Mouse (Mus musculus) A20 (cell line): ENCODE measurements around the gene Cic.
"Not testable (repeated sequence)": the region's sequence is repeated elsewhere in the genome, so short reads cannot be mapped to it uniquely, and the experiment has no call there.

Experiments
- DNase-seq: peaks from one replicate; pipeline ENCODE4 v3.0.0-alpha.2; 2011; ENCODE audit warnings: low read depth, low spot score

Gene Cic

DNA sequence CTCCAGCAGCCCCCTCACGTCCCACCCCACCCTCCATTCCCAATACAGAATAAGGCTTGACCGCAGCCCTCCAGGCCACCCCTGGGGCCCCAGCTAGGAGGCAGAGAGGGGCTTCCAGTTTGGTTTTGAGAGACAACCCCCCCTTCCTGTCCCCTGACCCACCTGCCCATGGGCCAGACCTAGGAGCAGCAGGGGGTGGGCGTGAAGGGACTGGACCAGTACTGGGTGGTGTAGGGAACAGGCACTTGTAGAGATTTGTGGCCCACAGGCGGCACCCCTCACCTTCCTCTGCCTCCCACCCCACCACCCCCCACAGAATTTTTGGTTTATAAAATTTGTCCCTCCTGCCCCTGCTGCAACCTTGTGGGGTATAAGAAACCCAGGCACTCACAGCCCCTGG lies 24.1 kb upstream of the Cic start:
- no peak for DNase-seq

DNA sequence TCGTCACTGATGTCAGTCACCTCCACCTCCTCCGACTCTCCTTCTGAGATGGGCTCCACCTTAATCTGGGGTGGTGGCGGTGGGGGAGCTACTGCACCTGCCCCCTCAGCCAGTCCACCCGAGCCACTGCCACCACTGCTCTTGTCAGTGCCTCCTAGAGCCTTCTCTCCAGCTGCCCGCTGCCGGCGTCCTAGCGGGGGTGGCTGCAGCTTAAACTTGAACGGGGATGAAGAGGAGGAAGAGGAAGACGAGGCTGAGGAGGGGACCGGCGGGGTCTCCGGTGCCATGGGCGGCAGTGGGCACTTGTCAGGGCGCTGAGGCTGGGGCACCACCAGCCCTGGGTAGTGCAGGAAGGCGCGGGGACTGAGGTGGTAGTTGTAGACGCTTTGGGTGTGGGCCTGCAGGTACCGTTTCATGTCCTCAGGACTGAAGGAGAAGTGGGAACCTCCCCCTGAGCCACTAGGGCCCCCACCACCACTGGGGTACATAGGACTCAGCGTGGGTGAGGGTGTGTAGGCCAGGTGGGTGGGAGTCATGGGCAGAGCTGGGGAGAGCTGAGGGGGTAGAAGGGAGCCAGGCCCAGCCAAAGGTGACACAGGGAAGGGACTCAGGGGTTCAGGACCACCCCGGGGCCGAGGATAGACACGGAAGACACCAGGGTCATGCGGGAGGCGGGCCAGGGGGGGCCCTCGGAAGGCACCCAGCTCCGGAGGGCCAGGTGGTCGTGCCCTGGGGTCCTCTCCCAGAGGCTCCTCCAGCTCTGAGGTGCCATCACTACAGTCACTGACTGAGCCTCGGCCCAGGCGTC lies 22.7 kb upstream of the Cic start:
- no peak for DNase-seq

DNA sequence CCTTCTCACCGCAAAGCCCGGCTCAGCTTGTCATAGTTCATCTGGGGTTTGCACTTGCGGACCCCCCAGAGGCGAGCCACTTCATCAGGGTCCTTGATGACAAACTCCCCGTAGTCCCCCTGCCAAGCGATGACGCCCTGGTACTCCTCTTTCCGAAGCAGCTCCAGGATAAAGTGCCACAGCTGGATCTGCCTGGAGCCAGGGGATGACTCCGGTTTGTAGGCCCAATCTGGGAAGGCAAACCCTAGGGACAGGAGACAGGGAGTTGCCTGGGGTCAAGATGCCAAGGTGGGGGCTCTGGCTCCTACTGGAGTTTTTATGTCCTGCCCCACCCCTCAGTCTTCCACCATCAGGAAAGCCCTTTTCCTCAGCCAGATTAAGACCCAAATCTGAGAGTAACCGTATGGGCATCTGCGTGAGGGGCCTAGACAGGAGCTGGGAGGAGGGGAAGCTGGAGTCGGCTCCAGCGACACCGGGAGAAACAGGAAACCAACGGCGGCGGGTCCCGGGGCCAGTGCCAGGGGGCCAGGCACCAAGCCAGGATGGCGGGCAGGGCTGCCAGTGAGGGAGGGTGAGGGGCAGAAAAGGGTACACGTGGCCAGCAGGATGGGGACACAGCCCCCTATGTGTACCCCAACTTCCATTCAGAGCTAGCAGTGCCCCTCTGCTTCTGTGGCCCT lies 21.3 kb upstream of the Cic start:
- no peak for DNase-seq

DNA sequence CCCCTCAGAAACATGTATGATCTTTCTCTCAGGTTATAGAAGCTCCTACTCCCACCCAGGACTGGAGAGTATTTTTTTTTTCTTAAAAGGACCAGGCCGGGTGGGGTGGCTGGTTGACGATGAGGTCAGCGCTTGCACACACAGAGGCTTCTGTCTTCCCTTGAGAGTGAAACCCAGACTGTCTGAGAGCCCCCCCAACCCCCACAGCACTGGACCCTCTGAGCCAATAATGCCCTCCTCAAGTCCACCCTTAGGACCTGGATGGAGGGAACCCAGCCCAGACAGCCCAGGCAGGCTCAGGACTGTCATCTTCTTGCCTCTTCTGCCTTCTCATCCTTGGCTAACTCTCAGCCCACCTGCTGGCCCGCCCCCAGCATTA lies 20.8 kb upstream of the Cic start:
- no peak for DNase-seq

DNA sequence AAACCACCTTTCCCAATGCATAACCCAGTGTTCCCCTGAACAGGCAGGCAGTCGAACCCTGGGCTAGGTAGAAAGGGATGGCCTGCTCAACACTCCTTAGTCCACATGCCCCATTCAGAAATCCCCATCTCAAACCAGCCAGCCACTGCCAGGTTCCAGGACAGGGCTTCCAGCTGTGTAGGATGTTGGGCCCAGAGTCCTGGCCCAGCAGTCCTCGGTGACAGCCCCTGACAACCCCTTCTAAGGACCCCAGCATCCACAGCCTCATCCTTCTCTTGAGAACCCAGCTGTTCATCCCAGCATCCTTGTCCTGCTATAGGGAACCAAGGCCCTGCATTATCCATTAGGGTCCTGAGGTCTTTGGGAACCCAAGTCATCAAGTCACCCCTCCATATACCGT lies 20.0 kb upstream of the Cic start:
- DNase-seq: no peak

DNA sequence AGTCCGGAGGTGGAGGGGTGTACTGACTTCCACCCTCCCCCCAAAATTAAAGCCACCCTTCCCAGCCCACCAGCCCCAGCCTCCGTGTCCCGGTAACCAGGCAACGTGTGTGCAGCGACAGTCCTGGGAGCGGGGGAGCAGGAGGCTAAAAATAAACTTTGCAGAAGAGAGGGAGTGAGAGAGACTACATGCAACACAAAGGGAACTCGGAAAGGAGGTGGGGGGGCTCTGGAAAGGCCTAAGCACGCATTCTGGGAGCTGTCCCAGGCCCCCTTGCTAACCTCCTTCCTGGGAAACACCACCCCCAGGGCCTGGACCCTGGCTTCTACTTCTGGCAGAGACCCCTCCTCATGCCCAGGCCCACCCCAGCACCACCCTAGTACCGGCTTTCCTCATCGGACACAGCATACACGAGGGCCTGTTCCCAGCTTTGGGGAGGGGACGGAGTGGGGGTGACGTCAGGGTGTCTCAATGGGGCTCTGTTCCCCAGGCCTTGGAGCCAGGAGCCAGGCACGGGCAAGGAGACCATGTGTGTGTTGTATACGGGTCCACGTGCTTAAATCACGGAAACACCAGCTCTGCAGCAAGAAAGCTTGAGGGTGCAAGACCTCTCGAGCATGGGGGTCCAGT lies 19.4 kb upstream of the Cic start:
- peak; percentile 16 for DNase-seq

DNA sequence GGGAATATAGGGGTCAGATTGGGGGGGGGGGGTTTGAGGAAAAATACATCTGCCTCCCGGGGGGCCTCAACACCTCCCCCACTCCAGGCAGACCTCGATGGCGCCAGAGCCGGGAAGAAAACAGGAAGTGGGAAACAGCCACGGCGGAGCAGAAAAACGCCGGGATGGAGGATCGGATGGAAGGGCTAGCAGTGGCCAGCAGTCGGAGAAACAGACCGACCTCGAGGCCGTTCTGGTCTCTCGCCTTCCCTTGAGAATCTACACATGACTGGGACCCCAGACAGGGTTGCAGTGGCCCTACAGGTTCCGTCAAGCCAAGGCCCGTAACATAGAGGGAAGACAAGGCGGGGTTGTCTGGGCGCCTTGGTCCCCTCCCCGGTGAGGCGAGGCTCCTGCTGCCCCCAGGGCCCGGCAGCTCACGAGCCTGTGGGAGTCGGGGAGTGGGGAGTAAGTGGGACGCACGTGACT lies 18.6 kb upstream of the Cic start:
- DNase-seq: no peak

DNA sequence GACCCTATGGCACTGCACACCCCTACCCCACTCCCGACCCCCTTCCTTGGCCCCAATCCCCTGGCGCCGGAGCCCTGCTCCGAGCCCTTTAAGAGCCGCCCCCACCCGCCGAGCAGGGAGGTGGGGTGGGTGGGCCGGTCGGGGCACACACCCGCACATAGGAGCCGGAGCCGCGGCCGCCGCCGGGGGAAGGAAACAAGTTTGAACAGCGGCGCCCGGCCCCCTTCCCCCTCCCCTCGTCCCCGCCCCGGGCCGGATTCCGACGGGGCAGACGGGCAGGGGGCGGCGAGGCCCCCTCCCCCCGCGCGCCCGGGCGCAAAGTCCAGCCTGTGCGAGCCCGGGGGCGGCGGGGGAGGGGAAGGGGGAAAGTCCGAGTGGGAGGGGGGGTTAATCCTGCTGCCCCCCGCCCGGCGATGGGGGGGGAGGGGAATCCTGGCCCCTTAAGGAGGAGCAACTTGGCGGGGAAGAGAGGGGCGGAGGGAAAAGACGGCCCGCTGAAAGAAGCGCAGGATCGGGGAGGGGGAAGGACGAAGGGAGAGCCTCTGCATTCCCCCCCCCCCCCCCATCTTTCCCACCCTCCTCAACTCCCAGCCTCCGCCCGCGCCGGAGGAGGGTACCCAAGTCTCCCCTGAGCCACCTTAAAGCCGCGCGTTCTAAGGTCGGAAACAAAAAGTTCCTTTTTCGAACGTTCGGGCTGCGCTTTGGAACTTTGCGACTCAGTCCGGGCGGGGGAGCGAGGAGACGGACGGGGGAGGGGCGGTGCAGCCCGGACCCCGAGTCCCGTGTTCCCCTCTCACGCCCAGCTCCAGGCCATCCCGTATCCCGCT lies 18.0 kb upstream of the Cic start:
- DNase-seq: peak; percentile 83

DNA sequence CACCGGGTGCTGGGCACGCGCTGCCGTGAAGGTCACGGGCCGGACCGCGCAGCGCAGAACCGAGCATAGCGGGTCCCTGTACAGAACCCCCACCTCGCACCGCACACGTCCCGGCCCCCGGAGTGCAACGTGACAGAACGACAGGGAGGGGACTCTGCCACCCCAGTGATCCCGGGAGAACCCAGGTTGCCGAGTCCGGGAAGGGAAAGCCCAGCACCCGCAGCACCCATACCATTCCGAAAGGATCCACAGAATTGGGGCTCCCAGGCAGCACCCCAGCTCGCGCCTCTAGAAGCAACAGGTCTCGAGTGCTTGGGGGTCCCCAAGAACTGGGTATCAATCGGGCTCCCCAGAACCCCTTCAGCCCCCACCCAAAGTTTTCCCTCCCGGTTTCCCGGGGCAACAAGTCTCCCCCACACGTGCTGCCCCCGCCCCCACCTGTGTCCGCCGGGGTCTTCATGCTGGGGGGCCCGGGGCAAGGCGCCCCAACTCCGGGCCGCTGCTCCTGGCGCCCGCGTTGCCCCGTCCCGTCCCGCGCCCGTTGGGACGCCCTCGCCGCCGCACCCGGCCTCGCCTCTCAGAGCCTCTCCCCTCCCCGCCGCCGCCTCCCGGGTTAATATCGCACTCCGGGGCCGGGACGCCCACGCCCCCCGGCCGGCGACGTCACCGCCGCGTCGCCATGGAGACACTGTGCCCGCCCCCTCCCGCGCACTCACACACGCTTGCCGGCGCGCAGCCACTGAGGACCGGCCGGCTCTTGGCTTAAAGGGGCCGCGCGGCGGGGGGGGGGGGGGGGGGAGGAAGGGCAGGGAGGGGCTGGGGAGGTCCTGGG lies 17.1 kb upstream of the Cic start, which contains the start of gene Erf:
TSS of gene Erf (minus strand) at position 621 of the 832 bp plus-strand sequence.
- peak; percentile 94 for DNase-seq

DNA sequence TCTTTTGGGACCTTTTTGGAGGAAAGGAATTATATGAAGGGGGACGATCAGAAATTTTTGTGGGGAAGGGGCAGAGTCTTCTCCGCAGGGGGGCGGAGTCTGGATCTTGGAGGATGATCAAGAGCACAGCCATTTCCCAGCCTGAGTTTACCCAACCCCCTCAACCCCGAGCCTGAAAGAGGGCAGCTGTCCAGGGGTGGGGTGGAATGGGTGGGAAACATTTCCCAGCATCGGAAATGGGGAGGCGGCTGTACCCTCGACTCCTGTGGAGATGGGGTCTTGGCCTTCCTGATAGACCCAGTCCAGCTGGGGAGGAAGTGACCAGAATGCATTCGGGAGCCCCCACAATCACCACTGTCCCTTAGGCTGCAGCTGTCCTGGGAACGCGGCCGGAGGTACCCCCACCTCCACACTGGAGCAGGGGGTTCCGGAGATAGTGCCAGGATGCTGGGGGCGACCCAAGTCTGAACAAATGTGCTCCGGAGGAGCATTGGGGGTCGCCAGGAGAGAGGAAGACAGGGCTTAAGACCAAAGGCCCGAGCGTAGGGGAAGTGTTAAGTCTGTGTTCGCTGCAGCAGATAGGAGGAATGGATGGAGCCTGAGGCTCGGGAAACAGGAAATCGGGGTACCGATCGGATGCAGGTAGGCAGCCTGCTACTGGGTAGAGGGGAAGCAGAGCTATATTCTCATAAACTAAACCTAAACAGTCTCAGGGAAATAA lies 16.3 kb upstream of the Cic start:
- no peak for DNase-seq

DNA sequence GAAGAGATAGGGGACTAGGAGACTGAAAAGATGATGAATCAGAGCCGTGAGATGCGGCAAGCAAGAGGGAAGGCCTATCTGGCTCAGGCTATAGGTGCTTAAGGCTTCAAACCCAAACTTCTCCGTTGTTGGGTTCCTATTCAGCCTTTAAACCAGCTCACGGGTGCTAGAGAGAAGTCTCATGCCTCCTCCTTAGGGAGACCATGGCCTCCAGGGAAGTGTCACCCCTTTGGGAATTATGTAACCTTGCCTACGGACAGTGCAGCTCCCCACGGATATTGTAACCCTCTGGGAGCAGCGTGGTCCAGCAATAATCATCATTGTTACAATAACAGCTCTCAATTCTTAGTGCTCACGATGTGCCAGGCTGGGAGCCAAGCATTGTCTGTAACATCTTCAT lies 15.7 kb upstream of the Cic start:
- DNase-seq: no peak

DNA sequence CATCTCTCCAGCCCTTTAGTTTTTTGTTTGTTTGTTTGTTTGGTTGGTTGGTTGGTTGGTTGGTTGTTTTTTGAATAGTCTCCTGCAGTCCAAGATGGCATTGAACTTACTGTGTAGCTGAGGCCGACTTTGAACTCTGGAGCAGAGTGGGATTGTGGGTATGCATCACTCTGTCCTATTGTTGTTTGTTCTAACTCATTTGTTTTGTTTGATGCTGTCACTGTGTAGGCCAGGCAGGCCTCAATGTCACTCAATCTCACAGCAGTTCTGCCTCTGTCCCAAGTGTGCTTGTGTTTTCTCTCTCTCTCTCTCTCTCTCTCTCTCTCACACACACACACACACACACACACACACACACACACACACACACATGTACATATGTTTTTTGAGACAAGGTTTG lies 5.6 kb upstream of the Cic start:
- no peak for DNase-seq

DNA sequence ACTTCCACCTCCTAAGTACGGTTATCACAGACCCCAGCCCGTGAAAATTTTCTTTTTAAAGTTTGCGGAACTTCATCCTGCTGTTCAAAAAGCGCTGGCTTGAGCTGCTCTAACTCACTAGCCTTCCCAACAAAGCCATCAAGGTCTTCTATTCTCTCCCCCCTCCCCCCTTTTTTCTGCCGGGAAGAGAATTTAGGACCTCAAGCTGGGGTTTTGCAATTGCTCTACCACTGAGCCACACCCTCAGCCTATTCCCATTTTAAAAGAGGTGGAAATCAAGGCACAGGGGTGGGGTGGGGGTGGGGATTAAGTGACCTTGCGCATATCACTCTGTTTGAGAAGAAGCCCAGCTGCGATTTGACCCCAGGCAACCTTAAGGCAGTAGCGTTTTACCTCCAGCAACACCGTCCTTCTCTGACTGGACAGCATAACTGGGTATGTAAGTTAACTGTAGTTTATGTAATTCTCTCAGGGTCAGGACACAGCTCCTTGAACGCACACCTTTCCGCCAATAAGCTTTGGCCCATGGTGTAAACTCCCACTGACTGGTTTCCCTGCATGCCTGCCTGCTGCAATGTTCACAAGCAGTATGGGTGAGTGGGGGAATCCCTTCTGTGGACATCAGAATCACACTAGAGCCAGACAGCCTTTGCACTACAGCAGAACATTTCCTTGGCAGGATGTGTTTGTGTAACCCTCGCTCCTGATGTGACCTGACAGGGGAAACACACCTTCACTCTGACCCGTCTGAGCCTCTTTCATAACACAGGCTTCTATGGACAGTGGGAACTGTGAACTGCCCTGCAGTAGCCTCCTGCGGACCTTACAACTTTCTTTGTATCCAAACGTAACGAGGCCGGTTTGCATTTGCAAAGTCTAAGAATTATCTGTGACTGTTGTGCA lies 3.3 kb upstream of the Cic start:
- DNase-seq: no peak

DNA sequence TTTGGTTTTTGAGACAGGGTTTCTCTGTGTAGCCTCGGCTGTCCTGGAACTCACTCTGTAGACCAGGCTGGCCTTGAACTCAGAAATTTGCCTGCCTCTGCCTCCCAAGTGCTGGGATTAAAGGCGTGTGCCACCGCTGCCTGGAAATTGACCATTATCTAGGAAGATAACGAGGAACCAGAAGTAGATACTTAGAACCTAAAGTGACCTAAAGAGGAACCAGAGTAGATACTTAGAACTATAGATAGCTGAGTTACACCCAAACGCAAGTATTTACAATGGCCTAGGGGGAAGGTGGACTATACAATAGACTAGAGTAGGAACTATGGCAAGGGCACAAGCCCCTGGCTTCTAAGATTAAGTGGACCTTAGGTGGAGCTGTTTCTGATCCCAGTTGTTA lies 1.8 kb upstream of the Cic start:
- DNase-seq: not testable (repeated sequence)

DNA sequence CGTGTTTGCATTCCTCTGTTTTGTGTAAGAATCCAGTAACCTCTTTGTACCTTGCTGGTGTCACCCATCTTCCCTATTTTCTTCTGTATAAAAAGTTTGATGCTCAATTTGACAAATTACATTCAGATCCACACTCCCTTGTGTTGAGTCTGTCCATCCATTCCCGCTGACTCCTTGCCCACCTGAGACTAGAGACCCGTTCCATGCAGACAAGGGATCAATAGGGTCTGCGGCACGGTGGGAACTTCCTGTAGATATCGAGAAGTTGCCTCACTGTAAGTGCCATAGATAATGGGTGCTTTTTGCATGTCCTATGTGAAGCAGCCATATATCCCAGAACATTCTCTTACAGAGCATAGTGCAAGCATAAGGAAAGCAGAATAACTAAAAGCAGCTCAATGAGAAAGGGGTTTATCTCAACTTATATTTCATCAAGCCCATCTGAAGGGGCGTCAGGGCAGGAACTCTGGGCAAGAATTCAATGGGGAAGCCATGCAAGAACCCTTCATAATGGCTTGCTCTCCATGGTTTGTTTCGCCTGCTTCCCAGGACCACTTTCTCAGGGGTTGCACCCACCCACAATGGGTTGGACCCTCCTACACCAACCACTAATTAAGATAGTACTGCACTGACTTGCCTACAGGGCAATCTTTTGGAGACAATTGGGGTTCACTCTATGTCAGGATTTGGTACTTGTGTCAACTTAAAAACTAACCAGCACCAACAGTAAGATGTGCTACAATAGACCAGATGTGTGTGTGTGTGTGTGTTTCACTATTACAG lies 1.1 kb upstream of the Cic start:
- no peak for DNase-seq

DNA sequence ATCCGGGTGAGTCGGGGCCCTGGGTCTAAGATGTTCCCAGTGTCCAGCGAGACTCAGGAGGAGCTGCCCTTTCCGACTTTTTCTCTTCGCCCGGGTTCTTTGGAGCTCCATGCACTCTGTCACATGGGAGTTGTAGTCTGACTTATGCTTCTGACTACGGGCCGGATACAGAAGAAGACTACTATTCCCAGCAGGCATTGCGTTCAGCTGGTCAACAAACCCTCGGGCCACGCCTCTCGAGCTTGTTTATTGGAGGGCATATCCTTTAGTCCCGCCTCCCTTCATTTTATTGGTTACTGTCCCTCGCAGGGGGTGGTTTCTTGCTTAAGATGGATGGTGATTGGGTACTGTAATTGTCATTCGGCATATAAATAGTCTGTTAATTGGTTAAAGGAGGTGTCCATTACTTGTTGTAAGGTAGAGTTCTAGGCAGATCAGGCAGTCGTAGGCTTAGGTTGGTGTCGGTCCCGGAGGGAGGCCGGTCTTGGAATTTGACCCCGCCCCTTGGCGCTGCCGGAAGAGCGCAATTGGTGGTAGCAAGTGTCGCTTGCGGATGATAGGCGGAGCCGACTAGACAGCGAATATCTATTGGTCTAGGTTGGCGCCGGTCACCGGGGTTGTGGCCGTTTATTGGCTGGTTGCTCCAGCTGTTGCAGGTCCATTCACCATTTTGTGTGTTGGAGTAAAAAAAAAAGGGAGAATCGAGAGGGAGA lies 403 bp downstream of the Cic start:
- peak; percentile 100 for DNase-seq

DNA sequence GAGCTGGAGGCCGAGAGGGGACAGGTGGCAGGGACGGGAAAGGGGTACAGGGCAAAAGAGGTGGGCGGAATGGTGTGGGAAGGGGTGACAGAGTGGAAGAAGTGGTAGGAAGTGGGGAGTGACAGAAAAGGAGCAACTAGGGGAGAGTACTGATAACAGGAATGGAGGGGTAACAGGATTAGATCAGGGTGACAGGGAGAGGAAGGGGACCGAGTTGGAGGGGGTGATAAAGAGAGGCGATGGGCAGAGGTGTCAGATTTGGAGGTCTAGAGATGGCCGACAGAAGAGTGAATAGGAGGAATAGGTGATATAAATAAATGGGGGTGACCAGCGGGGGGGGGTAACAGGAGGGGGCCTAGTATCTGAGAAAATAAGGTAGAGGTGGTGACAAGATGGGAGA lies 1.1 kb downstream of the Cic start:
- no peak for DNase-seq

DNA sequence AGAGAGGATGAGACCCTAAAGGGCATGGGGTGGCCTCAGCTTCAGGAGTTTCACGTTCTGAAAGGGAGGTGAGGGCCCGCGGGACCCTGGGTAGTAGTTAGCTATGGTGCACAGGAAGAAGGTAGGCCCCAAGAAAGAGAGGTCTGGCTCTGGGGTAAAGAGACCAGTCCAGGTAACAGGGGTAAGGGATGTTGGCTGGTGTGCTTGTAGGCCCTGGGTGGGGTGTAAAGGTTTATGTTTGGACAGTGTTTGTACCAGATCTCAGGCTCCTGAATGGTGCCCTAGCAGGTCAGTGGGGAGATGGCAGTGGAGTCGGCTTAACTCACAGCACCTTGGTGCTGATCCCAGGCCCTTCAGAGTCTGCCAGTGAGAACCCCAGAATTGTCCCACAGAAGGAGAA lies 1.5 kb downstream of the Cic start:
- DNase-seq: peak; percentile 57
